Mouse (Mus musculus) induced T-regulatory cell, adult 2 months (primary cell): Measurements from ENCODE around the gene Ndufs3.
A peak's percentile ranks its signal among the peaks of the same experiment; 100 is the strongest.

Experiments
- DNase-seq: peaks from one replicate; pipeline ENCODE4 v3.0.0-alpha.2; 2012; ENCODE audit warnings: low read depth

Gene Ndufs3

GRCm38 (mm10) chr2:90904076-90904855, at the start of gene Ndufs3, which contains the start of gene Kbtbd4:
Gene Ndufs3, minus strand, starts transcription at chr2:90904827.
Gene Kbtbd4, plus strand, starts transcription at chr2:90904740.
- DNase-seq = peak; percentile 96

GRCm38 (mm10) chr2:90953461-90953860, 48.8 kb upstream of the Ndufs3 start:
- DNase-seq = no peak

GRCm38 (mm10) chr2:90950582-90951194, 46.1 kb upstream of the Ndufs3 start:
- no peak for DNase-seq

- DNase-seq = no peak
Measured at GRCm38 (mm10) chr2:90950149-90950548, 45.5 kb upstream of the Ndufs3 start.

GRCm38 (mm10) chr2:90941744-90942143, 37.1 kb upstream of the Ndufs3 start:
- no peak for DNase-seq

GRCm38 (mm10) chr2:90940233-90941229, 35.9 kb upstream of the Ndufs3 start, which contains the start of gene Celf1:
Gene Celf1, plus strand, starts transcription at chr2:90940382.
- peak; percentile 91 for DNase-seq

GRCm38 (mm10) chr2:90939750-90940149, 35.1 kb upstream of the Ndufs3 start:
- no peak for DNase-seq

GRCm38 (mm10) chr2:90938362-90938761, 33.7 kb upstream of the Ndufs3 start:
- DNase-seq = no peak

- DNase-seq = no peak
Measured at GRCm38 (mm10) chr2:90932273-90932672, 27.6 kb upstream of the Ndufs3 start.

- no peak for DNase-seq
Measured at GRCm38 (mm10) chr2:90931829-90932228, 27.2 kb upstream of the Ndufs3 start.

- DNase-seq = no peak
Measured at GRCm38 (mm10) chr2:90928566-90928965, 23.9 kb upstream of the Ndufs3 start.

GRCm38 (mm10) chr2:90922636-90923035, 18.0 kb upstream of the Ndufs3 start:
- no peak for DNase-seq

GRCm38 (mm10) chr2:90921178-90921577, 16.6 kb upstream of the Ndufs3 start:
- DNase-seq = no peak

GRCm38 (mm10) chr2:90917999-90918698, 13.5 kb upstream of the Ndufs3 start:
- DNase-seq = peak; percentile 22

GRCm38 (mm10) chr2:90917233-90917998, 12.8 kb upstream of the Ndufs3 start:
- peak; percentile 73 for DNase-seq

- DNase-seq = peak; percentile 66
Measured at GRCm38 (mm10) chr2:90916560-90917232, 12.1 kb upstream of the Ndufs3 start.

- DNase-seq = no peak
Measured at GRCm38 (mm10) chr2:90915516-90915915, 10.9 kb upstream of the Ndufs3 start.

- DNase-seq = no peak
Measured at GRCm38 (mm10) chr2:90913671-90914070, 9.0 kb upstream of the Ndufs3 start.

GRCm38 (mm10) chr2:90911668-90912067, 7.0 kb upstream of the Ndufs3 start:
- DNase-seq = no peak

- DNase-seq = no peak
Measured at GRCm38 (mm10) chr2:90910861-90911260, 6.2 kb upstream of the Ndufs3 start.
